Mouse (Mus musculus) ES-E14 (cell line): ENCODE data around the gene Lurap1l.

Experiments used
- HCFC1 ChIP-seq: IDR thresholded peaks from 2 replicates; pipeline ENCODE4 v1.6.1; 2012; ENCODE audit warnings: low read length, inconsistent platforms, borderline replicate concordance; ENCODE audit not compliant: insufficient read depth
- MAFK ChIP-seq: IDR thresholded peaks from 2 replicates; pipeline ENCODE4 v1.6.1; 2014; ENCODE audit warnings: mild to moderate bottlenecking, low read depth, low read length, inconsistent platforms; ENCODE audit not compliant: insufficient read depth
- ZNF384 ChIP-seq: IDR thresholded peaks from 2 replicates; pipeline ENCODE4 v1.6.1; 2012; ENCODE audit warnings: low read depth, low read length, inconsistent platforms

- TF ChIP-seq ZNF384 (no peak), MAFK (no peak), HCFC1 (no peak)
Observed at GRCm38 (mm10) chr4:80916695-80917094, 6.2 kb downstream of the Lurap1l start.
